Comparison of ENCODE assay signal across 30 mouse cellular contexts in genomic region chr9:89487601-89488000, GRCm38 (mm10).
"Had no signal": no experiment of that assay in that cellular context is flagged by ENCODE, and none has a peak within 500 bp of the region (broad histone marks: within the 10 kb centered on the region; RNA-seq: fewer than 3 reads in every experiment).

No protein-coding gene starts in this region.

- H3K36me3 ChIP-seq: embryonic facial prominence, embryonic 10.5 days; embryonic facial prominence, embryonic 12.5 days; embryonic facial prominence, embryonic 13.5 days; embryonic facial prominence, embryonic 15.5 days; forebrain, embryonic 10.5 days; forebrain, embryonic 12.5 days; forebrain, embryonic 15.5 days had no signal

- H3K4me1 ChIP-seq: embryonic facial prominence, embryonic 10.5 days; embryonic facial prominence, embryonic 12.5 days; embryonic facial prominence, embryonic 13.5 days; embryonic facial prominence, embryonic 15.5 days; forebrain, embryonic 10.5 days; forebrain, embryonic 12.5 days; forebrain, embryonic 13.5 days; forebrain, embryonic 15.5 days had no signal

- ATAC-seq: forebrain, embryonic 13.5 days; forebrain, embryonic 14.5 days; forebrain, embryonic 15.5 days; forebrain, embryonic 16.5 days; forebrain, postnatal 0 days had no signal

- H3K27ac ChIP-seq: embryonic facial prominence, embryonic 10.5 days; embryonic facial prominence, embryonic 12.5 days; embryonic facial prominence, embryonic 13.5 days; embryonic facial prominence, embryonic 15.5 days; forebrain, embryonic 10.5 days; forebrain, embryonic 12.5 days; forebrain, embryonic 13.5 days; forebrain, embryonic 15.5 days; gastrocnemius, adult 2 months; heart, adult 2 months had no signal

- H3K9ac ChIP-seq: embryonic facial prominence, embryonic 12.5 days; embryonic facial prominence, embryonic 13.5 days; embryonic facial prominence, embryonic 15.5 days; forebrain, embryonic 12.5 days; forebrain, embryonic 13.5 days; forebrain, embryonic 15.5 days; forebrain, postnatal 0 days had no signal

- H3K4me2 ChIP-seq: embryonic facial prominence, embryonic 12.5 days; embryonic facial prominence, embryonic 13.5 days; embryonic facial prominence, embryonic 15.5 days; forebrain, embryonic 12.5 days; forebrain, embryonic 13.5 days; forebrain, embryonic 15.5 days had no signal

- H3K9me3 ChIP-seq: embryonic facial prominence, embryonic 10.5 days; embryonic facial prominence, embryonic 12.5 days; embryonic facial prominence, embryonic 13.5 days; embryonic facial prominence, embryonic 15.5 days; forebrain, embryonic 10.5 days; forebrain, embryonic 12.5 days; forebrain, embryonic 13.5 days; forebrain, embryonic 15.5 days had no signal

- H3K27me3 ChIP-seq: embryonic facial prominence, embryonic 12.5 days; embryonic facial prominence, embryonic 13.5 days; embryonic facial prominence, embryonic 15.5 days; forebrain, embryonic 12.5 days; forebrain, embryonic 13.5 days; forebrain, embryonic 15.5 days had no signal

- H3K4me3 ChIP-seq: embryonic facial prominence, embryonic 10.5 days; embryonic facial prominence, embryonic 12.5 days; embryonic facial prominence, embryonic 13.5 days; embryonic facial prominence, embryonic 15.5 days; erythroblast, embryonic 14.5 days; forebrain, embryonic 10.5 days; forebrain, embryonic 12.5 days; forebrain, embryonic 13.5 days; forebrain, embryonic 15.5 days; gastrocnemius, adult 2 months; heart, adult 2 months had no signal

- DNase-seq: cerebellum, adult 18-20 months; cerebellum, adult 2 months; cerebellum, adult 8-10 months; cerebellum, adult 9-10 months; cerebellum, adult 9-11 months; cerebellum, postnatal 10 days; cerebellum, postnatal 14 days; cerebellum, postnatal 25 days; cerebellum, postnatal 36 days; embryo, embryonic 11 days; forebrain, postnatal 0 days; gastrocnemius, adult 2 months; gastrocnemius, postnatal 10 days; gastrocnemius, postnatal 14 days; gastrocnemius, postnatal 25 days; gastrocnemius, postnatal 36 days; heart, adult 11 months; heart, adult 18-20 months; heart, adult 2 months had no signal
